Mouse (Mus musculus): ENCODE measurements around the gene Ext2.

GRCm38 (mm10) chr2:93871411-93871925 lies 49.1 kb upstream of the Ext2 start:
- no peak for TF ChIP-seq CTCF (IDR thresholded peaks at IDR 0.05; ENCODE audit: insufficient read depth, low read depth, low read length)
- TF ChIP-seq POLR2A (IDR thresholded peaks at IDR 0.05; ENCODE audit: insufficient read depth, low read depth, low read length) = no peak

Measured in olfactory bulb, adult 2 months (tissue).